13 mouse cellular contexts compared by ENCODE assay signal in the genomic region with DNA sequence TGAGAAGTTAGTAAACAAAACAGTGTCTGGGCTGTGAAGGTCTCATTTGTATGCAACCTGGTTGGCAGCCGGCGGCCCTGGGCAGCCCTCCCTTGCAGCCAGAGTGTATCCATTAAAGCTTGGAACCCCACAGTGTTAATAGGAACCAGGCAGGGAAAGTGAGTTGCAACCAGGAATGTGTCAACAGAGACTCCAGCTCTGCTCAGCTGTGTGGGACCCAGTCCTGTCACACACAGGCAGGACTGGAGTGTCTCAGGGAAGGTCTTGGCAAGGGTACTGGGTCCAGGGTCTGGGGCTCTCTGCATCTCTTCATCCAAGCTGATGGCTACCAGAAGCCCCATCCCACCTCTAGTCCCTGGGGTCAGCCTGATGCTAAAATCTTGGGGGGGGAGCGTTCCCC.
"Had no signal": no experiment of that assay in that cellular context is flagged by ENCODE, and none has a peak within 500 bp of the region (broad histone marks: within the 10 kb centered on the region; RNA-seq: fewer than 3 reads in every experiment).

No protein-coding gene starts in this region.

- H3K27me3 ChIP-seq: liver, embryonic 12.5 days; megakaryocyte, embryonic 14.5 days; midbrain, embryonic 12.5 days; neural tube, embryonic 15.5 days had no signal

- ATAC-seq: liver, embryonic 12.5 days had no signal

- H3K9ac ChIP-seq: liver, embryonic 12.5 days; lung, embryonic 14.5 days; midbrain, embryonic 12.5 days; neural tube, embryonic 15.5 days had no signal

- H3K9me3 ChIP-seq: liver, embryonic 12.5 days; midbrain, embryonic 12.5 days; neural tube, embryonic 15.5 days had no signal

- DNase-seq: kidney, adult 2 months; kidney, postnatal 25 days; lung, embryonic 14.5 days; lung, postnatal 10 days; right cerebral cortex, adult 18-20 months; right cerebral cortex, postnatal 25 days; thymus, postnatal 14 days had no signal

- H3K4me1 ChIP-seq: liver, embryonic 12.5 days; megakaryocyte, embryonic 14.5 days had no signal

- H3K4me3 ChIP-seq: left cerebral cortex, adult 2 months; liver, embryonic 12.5 days; megakaryocyte, embryonic 14.5 days; midbrain, embryonic 12.5 days; neural tube, embryonic 15.5 days had no signal

- H3K4me2 ChIP-seq: liver, embryonic 12.5 days; lung, embryonic 14.5 days; midbrain, embryonic 12.5 days; neural tube, embryonic 15.5 days had no signal

- H3K36me3 ChIP-seq: liver, embryonic 12.5 days; midbrain, embryonic 12.5 days; neural tube, embryonic 15.5 days had no signal

- H3K27ac ChIP-seq: left cerebral cortex, adult 2 months; liver, embryonic 12.5 days; macrophage; midbrain, embryonic 12.5 days; neural tube, embryonic 15.5 days had no signal
